Mouse (Mus musculus) ES-Bruce4 (cell line): ENCODE data around the gene Ggact. TPM values are rescaled to one million over a fixed set of nuclear protein-coding genes. Genes with fewer than 3 reads are reported as not detected.

Experiments
- H3K27ac ChIP-seq: 2 replicates; pipeline ENCODE4 v1.5.1; 2012; ENCODE audit warnings: low read length, inconsistent platforms; ENCODE audit not compliant: insufficient read depth
- H3K27me3 ChIP-seq: 2 replicates; pipeline ENCODE4 v1.6.1; 2012; ENCODE audit warnings: mild to moderate bottlenecking, low read length, inconsistent platforms; ENCODE audit not compliant: control insufficient read depth, poor library complexity, insufficient read depth, severe bottlenecking
- H3K36me3 ChIP-seq: 2 replicates; pipeline ENCODE4 v1.6.1; 2012; ENCODE audit warnings: inconsistent platforms, mild to moderate bottlenecking, low read length, moderate library complexity; ENCODE audit not compliant: control insufficient read depth, poor library complexity, insufficient read depth, severe bottlenecking
- H3K4me1 ChIP-seq: one replicate; pipeline ENCODE4 v1.8.1; 2011; ENCODE audit warnings: low read length; ENCODE audit not compliant: control insufficient read depth, insufficient read depth
- H3K4me3 ChIP-seq: 2 replicates; pipeline ENCODE4 v1.5.1; 2011; ENCODE audit warnings: low read depth, mild to moderate bottlenecking, low read length
- H3K9ac ChIP-seq: 2 replicates; pipeline ENCODE4 v1.6.1; 2012; ENCODE audit warnings: low read depth, mild to moderate bottlenecking, inconsistent platforms; ENCODE audit not compliant: poor library complexity, severe bottlenecking
- H3K9me3 ChIP-seq: replicated peaks from 2 replicates; pipeline ENCODE4 v1.6.1; 2012; ENCODE audit warnings: mild to moderate bottlenecking, low read length, inconsistent platforms; ENCODE audit not compliant: control insufficient read depth, poor library complexity, insufficient read depth, severe bottlenecking
- CTCF ChIP-seq: IDR thresholded peaks from one replicate; pipeline ENCODE4 v1.8.1; 2011; ENCODE audit warnings: low read depth, low read length
- EP300 ChIP-seq: IDR thresholded peaks from 2 replicates; pipeline ENCODE4 v1.6.1; 2011; ENCODE audit warnings: low read depth, low read length; ENCODE audit not compliant: insufficient read depth
- POLR2A ChIP-seq: IDR thresholded peaks from one replicate; pipeline ENCODE4 v1.8.1; 2011; ENCODE audit warnings: low read length; ENCODE audit not compliant: insufficient read depth
- polyA plus RNA-seq: library from polyadenylated mRNA; stranded (reverse); fragments of >200 nt; gene quantifications from 2 replicates; pipeline ENCODE4 v1.2.4, GENCODE M21; 2011; ENCODE audit warnings: low read depth; ENCODE audit not compliant: missing spikeins, insufficient read depth, insufficient read length

The Ggact gene
- polyA plus RNA-seq, 1 experiment = 11.7 TPM

- Histone ChIP-seq H3K36me3 (no peaks in the 10 kb centered on the region), H3K4me1 (no peaks in the 10 kb centered on the region), H3K27me3 (no peaks in the 10 kb centered on the region; the same call in 1 of the 2 replicates), H3K4me3 (no peak overlapping the region; the same call in 1 of the 2 replicates), H3K9ac (peak overlapping the region; percentile 78), H3K9me3 (no peaks in the 10 kb centered on the region), H3K27ac (no peak overlapping the region)
- TF ChIP-seq EP300 (no peak), POLR2A (no peak), CTCF (no peak)
Measured at GRCm38 (mm10) chr14:122912137-122912536, 1.4 kb downstream of the Ggact start.

- Histone ChIP-seq H3K27me3 (no peaks in the 10 kb centered on the region; the same call in 1 of the 2 replicates), H3K4me3 (no peak overlapping the region), H3K9ac (no peak overlapping the region), H3K4me1 (no peaks in the 10 kb centered on the region), H3K27ac (no peak overlapping the region), H3K9me3 (no peaks in the 10 kb centered on the region), H3K36me3 (no peaks in the 10 kb centered on the region)
- TF ChIP-seq POLR2A (no peak), EP300 (no peak), CTCF (no peak)
Measured at GRCm38 (mm10) chr14:122911265-122911664, 2.3 kb downstream of the Ggact start.

DNA sequence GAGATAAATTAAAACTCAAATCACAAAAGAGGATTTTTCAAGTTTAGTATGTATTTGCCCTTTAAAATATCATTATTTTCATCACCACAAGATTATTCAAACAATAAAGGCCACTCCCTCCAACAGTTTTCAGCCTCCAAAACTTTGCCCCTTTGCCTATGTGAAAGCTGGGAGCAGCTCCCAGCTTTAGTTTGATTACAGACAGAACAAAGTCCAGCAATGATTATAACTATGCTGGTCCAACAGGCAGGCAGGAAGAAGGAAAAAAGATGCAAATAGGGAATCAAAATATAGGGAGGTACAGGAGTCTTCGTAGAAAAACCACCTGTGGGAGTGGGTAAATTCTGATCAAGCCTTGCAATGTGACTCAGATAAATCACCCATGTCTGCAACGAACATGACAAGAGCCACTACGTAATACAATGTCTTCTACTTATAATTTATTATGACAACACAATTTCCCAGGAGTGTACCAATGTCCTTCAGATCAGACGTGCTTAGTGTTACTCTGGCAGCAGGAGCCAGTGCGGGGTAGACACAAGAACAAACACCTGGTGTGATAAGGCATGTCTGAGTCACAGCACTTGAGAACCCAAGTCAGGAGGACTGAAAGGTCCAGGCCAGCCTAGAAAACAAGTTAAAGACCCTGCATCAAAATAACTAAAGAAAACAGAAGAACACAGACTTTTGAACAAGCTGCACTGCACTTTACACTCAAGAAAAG, 4.0 kb downstream of the Ggact start:
- no peak overlapping the region for H3K9ac ChIP-seq
- H3K4me1 ChIP-seq = no peaks in the 10 kb centered on the region
- no peak for TF ChIP-seq CTCF
- TF ChIP-seq POLR2A = no peak
- no peak for TF ChIP-seq EP300
- no peaks in the 10 kb centered on the region; the same call in 1 of the 2 replicates for H3K27me3 ChIP-seq
- no peaks in the 10 kb centered on the region for H3K36me3 ChIP-seq
- no peak overlapping the region for H3K4me3 ChIP-seq
- no peaks in the 10 kb centered on the region for H3K9me3 ChIP-seq
- no peak overlapping the region for H3K27ac ChIP-seq

GRCm38 (mm10) chr14:122908075-122908474, 5.5 kb downstream of the Ggact start:
- Histone ChIP-seq H3K36me3 (no peaks in the 10 kb centered on the region), H3K9ac (no peak overlapping the region), H3K4me3 (no peak overlapping the region), H3K4me1 (no peaks in the 10 kb centered on the region), H3K27me3 (no peaks in the 10 kb centered on the region; the same call in 1 of the 2 replicates), H3K27ac (no peak overlapping the region), H3K9me3 (no peaks in the 10 kb centered on the region)
- TF ChIP-seq CTCF = no peak
- no peak for TF ChIP-seq POLR2A
- no peak for TF ChIP-seq EP300

DNA sequence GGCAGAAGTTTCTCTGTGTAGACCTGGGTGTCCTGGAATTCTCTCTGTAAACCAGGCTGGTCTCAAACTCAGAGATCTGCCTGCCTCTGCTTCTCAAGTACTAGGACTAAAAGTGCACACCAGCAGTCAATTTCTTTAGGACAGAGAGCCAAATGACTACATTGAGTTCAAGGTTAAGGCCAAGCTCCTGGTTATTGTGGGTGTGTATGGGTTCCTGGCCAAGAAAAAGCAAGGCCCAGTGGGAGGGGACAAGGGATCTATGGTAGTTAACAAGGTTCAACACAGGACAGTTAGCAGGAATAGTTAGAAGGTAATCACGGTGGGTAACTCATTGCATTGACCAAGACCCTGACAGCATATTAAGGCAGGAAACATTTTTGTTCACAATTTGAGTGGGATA, 8.6 kb downstream of the Ggact start:
- Histone ChIP-seq H3K9me3 (no peaks in the 10 kb centered on the region), H3K36me3 (no peaks in the 10 kb centered on the region), H3K4me3 (no peak overlapping the region), H3K4me1 (no peaks in the 10 kb centered on the region), H3K27me3 (no peaks in the 10 kb centered on the region), H3K27ac (no peak overlapping the region), H3K9ac (no peak overlapping the region)
- no peak for TF ChIP-seq CTCF
- no peak for TF ChIP-seq EP300
- TF ChIP-seq POLR2A = no peak

DNA sequence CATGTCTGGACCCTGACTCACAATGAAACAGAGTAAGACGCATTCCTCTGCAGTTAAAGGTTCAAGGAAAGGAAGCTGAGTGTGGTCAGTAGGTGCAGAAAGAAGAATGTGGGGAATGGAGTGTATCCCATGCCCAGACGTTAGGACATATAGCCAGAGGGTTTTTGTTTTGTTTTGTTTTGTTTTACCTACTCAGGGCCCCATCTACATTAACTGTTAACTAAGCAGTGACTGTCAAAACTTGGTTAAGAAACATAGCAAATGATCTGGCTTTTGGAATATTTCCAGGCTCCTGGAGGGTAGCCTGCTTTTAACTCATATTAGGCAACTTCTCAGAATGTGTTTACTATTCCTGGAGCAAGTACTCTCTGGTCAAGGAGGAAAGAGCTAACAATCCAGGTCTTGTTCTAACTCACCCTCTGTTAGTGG, 9.6 kb downstream of the Ggact start:
- H3K27ac ChIP-seq = no peak overlapping the region
- no peaks in the 10 kb centered on the region for H3K9me3 ChIP-seq
- TF ChIP-seq CTCF (no peak), EP300 (no peak), POLR2A (no peak)
- H3K4me3 ChIP-seq = no peak overlapping the region
- no peaks in the 10 kb centered on the region for H3K4me1 ChIP-seq
- H3K27me3 ChIP-seq = no peaks in the 10 kb centered on the region
- no peaks in the 10 kb centered on the region for H3K36me3 ChIP-seq
- H3K9ac ChIP-seq = no peak overlapping the region
